Mouse (Mus musculus) bone marrow macrophage, adult 2 months (primary cell): ENCODE measurements around the gene Phox2b. TPM values are rescaled to one million over a fixed set of nuclear protein-coding genes. Genes with fewer than 3 reads are reported as not detected.

Experiments used
- H3K27ac ChIP-seq: 2 replicates; pipeline ENCODE4 v1.5.1; 2012; ENCODE audit warnings: low read depth, low read length; ENCODE audit not compliant: insufficient read depth
- H3K4me1 ChIP-seq: 2 replicates; pipeline ENCODE4 v1.6.1; 2012; ENCODE audit warnings: low read length; ENCODE audit not compliant: control insufficient read depth, insufficient read depth
- H3K4me3 ChIP-seq: 2 replicates; pipeline ENCODE4 v1.5.1; 2012; ENCODE audit warnings: mild to moderate bottlenecking, low read length, moderate library complexity; ENCODE audit not compliant: insufficient read depth
- CTCF ChIP-seq: IDR thresholded peaks from 2 replicates; pipeline ENCODE4 v1.5.1; 2012; ENCODE audit warnings: low read depth, mild to moderate bottlenecking, low read length, moderate library complexity
- POLR2A ChIP-seq: IDR thresholded peaks from 2 replicates; pipeline ENCODE4 v1.6.1; 2012; ENCODE audit warnings: mild to moderate bottlenecking, low read depth, low read length, borderline replicate concordance
- polyA plus RNA-seq: library from polyadenylated mRNA; stranded (reverse); fragments of >200 nt; gene quantifications from 2 replicates; pipeline ENCODE4 v1.2.4, GENCODE M21; 2012; ENCODE audit not compliant: missing spikeins, insufficient read depth, insufficient read length

The Phox2b gene
- polyA plus RNA-seq, 1 experiment, result not detected

DNA sequence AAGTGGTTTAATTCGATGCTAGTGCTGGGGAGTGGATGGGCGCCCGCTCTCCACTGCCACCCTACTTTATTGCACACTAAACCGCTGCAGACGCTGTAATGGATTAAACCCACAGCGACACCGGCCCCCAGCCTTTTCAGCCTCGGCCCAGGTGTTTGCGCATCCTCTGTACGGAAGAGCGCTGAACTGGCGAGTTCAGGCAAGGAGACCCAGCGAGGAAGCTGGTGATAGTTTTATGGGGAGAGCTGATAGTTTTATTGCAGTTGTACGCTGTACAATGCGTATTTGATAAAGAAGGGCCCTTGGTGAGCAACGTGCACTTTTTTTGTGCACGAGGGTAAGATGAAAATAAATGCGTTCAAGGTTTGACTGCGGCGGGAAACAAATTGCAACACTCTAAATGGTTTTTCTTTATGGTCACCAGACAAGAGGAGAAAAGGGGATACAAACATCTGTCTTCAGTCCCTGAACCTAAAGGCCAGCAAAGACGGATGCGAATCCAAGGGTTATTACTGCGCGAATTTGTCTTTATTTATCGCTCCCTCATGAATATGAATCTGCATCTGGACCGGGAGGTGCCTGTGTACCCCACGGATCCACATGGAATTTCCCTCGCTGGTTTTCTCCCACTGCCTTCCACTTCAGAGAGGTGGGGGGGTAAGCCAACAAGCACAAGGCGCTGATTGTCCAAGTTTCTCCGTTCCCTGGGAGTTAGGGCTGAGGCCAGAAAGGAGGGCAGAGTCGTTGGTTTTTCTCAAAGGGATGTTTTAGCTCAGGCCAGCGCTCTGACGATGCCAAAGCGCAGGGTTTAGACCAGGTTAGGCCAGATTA lies 1.7 kb upstream of the Phox2b start:
- Histone ChIP-seq H3K4me3 (no peak overlapping the region), H3K4me1 (no peaks in the 10 kb centered on the region), H3K27ac (no peak overlapping the region)
- TF ChIP-seq CTCF, result no peak
- TF ChIP-seq POLR2A, result no peak

DNA sequence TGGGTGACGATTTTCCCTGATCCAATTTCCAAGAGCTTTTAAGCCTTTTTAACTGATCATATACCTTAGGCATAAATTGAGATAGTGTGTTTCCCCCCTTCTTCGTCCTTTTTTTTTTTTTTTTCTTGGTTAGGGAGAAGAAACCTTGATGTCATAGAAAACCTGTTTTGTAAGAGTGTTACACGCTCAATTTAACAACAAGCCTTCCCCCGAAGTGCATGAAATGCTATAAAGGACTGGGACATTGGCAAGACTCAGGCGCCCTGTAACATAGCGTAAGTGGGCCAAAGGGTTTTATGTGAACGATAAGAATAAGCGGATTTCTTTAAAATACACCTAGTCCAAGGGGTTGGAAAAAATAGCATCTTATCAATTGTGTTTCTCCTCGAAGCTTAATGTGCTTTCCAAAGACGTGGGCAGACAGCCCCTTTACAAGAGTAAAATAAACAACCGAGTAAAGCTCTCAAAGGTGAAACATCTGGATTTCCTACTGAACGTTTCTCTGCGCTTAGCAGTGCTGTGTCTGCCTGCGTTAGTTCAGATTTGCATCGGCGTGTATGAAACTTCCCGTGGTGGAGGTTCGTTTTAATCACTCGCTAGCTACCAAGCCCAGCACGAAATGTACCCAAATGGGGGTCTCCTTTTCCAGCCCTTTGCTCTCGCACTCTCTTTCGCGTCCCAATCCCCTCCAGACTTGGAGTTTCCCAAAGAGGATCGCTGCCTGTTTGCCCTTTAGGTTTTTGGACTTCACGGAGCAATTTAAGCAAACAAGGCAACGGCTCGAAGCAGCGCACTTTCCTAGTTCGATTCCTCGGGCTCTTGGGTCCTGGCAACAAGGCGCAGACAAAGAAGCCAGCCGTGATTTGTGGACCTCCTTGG lies 531 bp upstream of the Phox2b start:
- no peaks in the 10 kb centered on the region for H3K4me1 ChIP-seq

DNA sequence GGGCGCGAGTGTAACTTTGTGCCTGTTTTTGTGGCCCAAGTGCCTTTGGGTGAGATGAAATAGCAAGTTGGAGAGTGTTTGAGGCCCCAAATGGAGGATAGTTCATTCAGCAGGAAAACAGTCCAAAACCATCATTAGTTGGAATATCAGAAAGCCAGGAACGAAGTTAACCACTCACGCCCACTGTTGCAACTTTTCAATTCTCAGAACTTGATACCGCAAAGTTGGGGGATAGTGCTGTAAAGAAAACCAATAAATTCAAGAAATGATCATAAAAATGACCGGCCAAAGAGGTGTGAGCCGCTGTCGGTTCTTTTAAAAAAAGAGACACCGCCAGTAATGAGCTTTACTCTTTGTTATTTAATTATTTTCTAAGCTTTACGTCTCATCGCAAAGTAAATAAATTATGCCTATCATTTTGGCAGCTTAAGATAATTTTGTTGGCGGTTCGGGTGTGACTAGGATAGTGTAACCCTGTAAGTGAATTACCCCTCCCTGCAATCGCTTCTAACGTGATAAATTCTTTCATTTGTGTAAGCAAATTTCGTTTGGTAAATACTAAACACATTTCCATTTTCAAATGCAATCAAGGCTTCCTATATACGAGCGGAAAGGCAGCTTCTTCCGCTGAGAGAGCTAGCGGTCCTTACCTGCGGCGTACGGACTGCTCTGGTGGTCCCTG lies 909 bp downstream of the Phox2b start:
- Histone ChIP-seq H3K27ac (no peak overlapping the region), H3K4me1 (no peaks in the 10 kb centered on the region)
- TF ChIP-seq CTCF, result no peak
- no peak for TF ChIP-seq POLR2A

More for the DNA sequence above, 531 bp upstream of the Phox2b start:
- TF ChIP-seq POLR2A, result no peak
- no peak for TF ChIP-seq CTCF
- H3K4me3 ChIP-seq, result no peak overlapping the region
- H3K27ac ChIP-seq, result no peak overlapping the region

DNA sequence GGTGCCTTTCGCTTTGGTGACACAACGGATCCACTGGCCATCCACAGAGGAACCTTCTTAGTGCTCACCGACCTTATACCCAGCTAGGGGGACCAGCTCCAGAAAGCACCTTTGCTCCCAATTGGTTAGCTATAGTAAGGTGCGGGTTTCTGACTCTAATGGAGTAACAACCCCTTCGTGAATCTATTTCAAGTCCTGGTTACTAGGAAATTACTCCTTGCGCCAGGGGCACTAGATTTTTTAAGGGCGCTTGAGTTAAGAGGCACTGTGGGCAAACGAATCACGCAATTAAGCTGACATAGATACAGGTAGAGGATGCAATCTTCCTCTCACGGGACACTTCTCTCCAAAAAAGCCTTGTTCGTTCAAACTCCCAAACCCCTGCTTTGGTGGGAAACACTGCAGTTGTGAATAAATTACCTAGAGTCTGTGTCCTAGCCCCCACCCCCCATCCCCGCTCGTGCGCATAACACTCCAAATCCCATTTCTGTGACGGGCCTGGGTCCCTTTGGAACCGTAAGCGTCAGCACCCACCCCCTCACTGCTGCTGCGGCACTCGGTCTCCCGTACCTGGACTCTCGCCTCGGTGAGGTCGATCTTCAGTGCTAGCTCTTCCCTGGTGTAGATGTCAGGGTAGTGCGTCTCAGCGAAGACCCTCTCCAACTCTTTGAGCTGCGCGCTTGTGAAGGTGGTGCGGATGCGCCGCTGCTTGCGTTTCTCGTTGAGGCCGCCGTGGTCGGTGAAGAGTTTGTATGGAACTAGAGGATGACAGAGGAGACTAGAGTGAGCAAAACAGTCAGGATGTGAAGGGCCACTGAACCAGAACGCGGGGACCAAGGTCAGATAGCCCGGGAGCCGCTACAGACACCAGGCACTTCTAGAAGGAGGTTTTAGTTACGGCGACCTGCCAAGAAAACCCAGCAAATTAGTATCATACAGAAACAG lies 1.7 kb downstream of the Phox2b start:
- no peak overlapping the region for H3K4me3 ChIP-seq
- no peak overlapping the region for H3K27ac ChIP-seq
- no peaks in the 10 kb centered on the region for H3K4me1 ChIP-seq
- TF ChIP-seq CTCF, result no peak
- no peak for TF ChIP-seq POLR2A

More for the DNA sequence above, 909 bp downstream of the Phox2b start:
- no peak overlapping the region for H3K4me3 ChIP-seq

DNA sequence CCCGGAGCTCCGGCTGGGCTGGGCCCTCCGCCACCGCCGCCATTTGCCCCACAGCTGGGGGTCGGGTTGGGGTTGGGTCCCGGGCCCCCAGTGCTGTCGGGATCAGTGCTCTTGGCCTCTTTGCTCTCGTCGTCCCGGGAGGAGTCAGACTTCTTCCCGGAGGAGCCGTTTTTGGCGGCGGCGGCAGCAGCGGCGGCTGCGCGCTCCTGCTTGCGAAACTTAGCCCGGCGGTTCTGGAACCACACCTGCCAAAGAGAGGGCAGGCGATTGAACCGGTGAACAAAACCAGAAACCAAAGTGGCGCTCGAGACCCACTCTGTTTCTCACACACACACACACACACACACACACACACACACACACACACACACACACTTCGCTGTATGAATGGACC lies 2.7 kb downstream of the Phox2b start:
- TF ChIP-seq POLR2A (no peak), CTCF (no peak)
- peaks cover under 1% of the 10 kb centered on the region; the same call in 1 of the 2 replicates for H3K4me1 ChIP-seq
- peak overlapping the region; percentile 41 for H3K4me3 ChIP-seq
- no peak overlapping the region for H3K27ac ChIP-seq

DNA sequence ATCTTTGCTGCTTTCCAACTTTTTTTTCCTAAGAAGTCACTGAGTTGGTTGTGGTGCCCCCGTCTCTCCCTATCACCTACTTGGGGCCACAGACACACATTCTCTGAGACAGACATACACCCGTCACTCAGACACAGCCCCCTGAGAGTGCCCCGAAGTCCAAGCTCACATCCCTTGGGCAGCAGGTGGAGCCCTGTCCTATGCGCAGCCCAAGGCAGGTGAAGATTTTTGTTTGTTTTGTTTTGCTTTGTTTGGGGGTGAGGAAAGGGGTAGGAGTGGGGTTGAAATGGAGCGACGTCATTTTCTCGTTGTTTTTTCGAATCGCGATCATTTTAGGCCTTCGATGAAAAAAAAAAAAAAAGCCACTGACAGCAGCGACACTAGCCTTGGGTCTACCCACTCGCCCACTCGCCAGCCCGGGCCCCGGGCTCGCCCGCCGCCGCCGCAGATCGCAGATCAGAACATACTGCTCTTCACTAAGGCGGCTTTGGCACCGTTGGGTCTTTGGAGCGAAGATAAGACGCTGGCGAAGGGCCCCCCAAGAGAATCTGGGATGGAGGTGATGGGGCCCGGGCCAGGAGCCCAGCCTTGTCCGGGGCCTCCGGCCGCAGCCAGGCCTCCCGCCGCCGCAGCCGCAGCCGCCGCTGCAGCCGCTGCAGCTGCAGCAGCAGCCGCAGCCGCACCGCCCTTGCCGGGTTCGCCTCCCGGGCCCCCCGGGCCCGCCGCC lies 3.3 kb downstream of the Phox2b start:
- H3K4me1 ChIP-seq, result peaks cover 3% of the 10 kb centered on the region
- no peak for TF ChIP-seq CTCF
- TF ChIP-seq POLR2A, result no peak
- H3K27ac ChIP-seq, result no peak overlapping the region
- H3K4me3 ChIP-seq, result peak overlapping the region; percentile 41; the same call in 1 of the 2 replicates

DNA sequence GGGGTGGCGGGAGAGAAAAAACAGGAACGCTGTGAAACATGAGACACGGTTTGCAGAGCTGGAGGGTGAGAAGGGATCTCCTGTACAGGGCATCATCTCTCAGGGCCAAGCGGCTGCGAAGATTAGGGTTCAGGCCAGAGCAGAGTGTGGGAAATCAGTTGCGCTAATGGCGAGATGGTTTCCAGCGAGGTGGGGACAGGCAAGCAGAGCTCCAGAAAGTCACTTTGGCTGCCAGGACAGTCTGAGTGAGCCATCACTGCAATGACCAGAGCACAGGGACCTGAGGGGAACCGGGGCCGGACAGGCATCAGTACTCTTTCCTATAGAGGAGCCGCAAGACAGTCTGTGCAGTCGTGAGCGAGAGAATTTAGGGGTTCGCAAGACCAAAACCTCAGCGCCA lies 3.9 kb downstream of the Phox2b start:
- H3K4me1 ChIP-seq, result peaks cover 8% of the 10 kb centered on the region
- no peak overlapping the region for H3K4me3 ChIP-seq
- H3K27ac ChIP-seq, result no peak overlapping the region
- TF ChIP-seq CTCF (no peak), POLR2A (no peak)

DNA sequence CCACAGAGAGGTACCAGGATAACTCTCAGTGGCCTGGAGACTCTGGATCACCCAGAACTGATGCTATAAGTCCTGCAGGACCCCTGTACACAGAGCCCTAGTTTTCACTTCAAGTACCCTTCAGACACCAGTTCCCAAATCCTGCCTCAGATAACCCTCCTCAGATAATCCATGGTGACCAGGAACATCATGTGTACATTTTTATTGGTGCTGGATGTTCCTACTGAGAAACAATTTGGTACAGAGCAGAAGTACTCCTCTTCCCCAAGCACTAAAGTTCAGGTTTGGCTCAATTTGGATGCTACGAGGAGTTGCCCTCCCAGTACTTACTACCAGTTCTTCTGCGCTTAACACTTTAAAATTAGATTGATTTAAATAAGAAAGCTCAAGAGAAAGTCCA lies 5.1 kb downstream of the Phox2b start:
- TF ChIP-seq CTCF, result no peak
- TF ChIP-seq POLR2A, result no peak
- peaks cover 8% of the 10 kb centered on the region for H3K4me1 ChIP-seq
- H3K27ac ChIP-seq, result no peak overlapping the region
- H3K4me3 ChIP-seq, result no peak overlapping the region
